ENCODE assay signal across 8 mouse cellular contexts in the genomic region with DNA sequence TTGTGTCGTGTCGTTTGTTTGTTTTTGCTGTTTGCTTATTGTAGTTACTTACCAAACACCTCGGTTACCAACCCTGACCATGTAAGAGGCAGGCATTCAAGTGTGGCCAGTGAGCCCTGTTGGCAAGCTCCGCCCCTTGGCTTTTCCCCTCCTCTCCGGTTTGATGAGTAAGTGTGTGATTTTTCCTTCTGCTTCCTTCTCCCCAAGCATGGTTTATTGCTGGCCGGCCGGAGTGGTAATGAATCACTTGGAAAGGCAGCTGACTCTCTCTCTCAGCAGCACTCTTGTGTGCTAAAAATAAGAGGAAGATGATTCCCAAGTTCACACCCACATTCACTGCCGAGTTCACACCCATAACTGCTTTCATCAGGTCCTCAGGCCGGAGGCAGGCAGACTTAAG. TPM values are rescaled to one million over a fixed set of nuclear protein-coding genes. Genes with fewer than 3 reads are reported as not detected.
DNase-seq lines count a peak whose midpoint lies in the region; ATAC-seq lines count a peak whose summit lies in the region.

No protein-coding gene starts in this region.

- H3K9ac ChIP-seq in hindbrain, embryonic 12.5 days, result no peak overlapping the region

- no peaks in the 10 kb centered on the region for H3K9me3 ChIP-seq in hindbrain, embryonic 12.5 days (replicated peaks)

- DNase-seq in gastrocnemius, adult 18-20 months (ENCODE audit: low spot score), result peak; percentile 72
- no peak for DNase-seq in gastrocnemius, postnatal 4 days (ENCODE audit: low spot score in 2 of 2)
- peak; percentile 72 for DNase-seq in frontal cortex, adult 2 months (ENCODE audit: extremely low spot score in 1 of 2, low spot score in 1 of 2)
- DNase-seq in kidney, adult 8-10 months, result peak; percentile 89
- peak; percentile 76 for DNase-seq in lung, postnatal 36 days
- no peak for DNase-seq in spleen, postnatal 4 days (ENCODE audit: low spot score in 2 of 2)
- DNase-seq in retina, postnatal 1 day, result no peak

- ATAC-seq in hindbrain, embryonic 12.5 days (ENCODE audit: low FRiP score), result no peak

- no peak overlapping the region for H3K4me2 ChIP-seq in hindbrain, embryonic 12.5 days (replicated peaks)

- H3K27me3 ChIP-seq in hindbrain, embryonic 12.5 days, result no peaks in the 10 kb centered on the region

- H3K4me3 ChIP-seq in hindbrain, embryonic 12.5 days, result no peak overlapping the region

- H3K36me3 ChIP-seq in hindbrain, embryonic 12.5 days, result no peaks in the 10 kb centered on the region

- H3K4me1 ChIP-seq in hindbrain, embryonic 12.5 days, result peaks cover 16% of the 10 kb centered on the region

- 87% methylated on average over 9 of the region's 9 CpGs for WGBS in hindbrain, embryonic 12.5 days

- no peak overlapping the region for H3K27ac ChIP-seq in hindbrain, embryonic 12.5 days

RNA-seq across cellular contexts. Expression of a gene that starts 15.4 kb away (rescaled TPM):
- total RNA-seq in gastrocnemius, adult 18-20 months (2021), result 10 to 100 TPM; 49.7 to 59.3 TPM
- 10 to 100 TPM; 71.0 to 72.9 TPM for total RNA-seq in gastrocnemius, postnatal 4 days (2021)
- 50.5 and 57.3 TPM in 2 replicates for polyA plus RNA-seq in frontal cortex, adult 2 months (2012; rRNA removed)
- polyA plus RNA-seq in hindbrain, embryonic 12.5 days (2016; fragmentation: Nextera tagmentation; extraction: Ambion mirVana), result 42.0 and 42.6 TPM in 2 replicates

Comparison
In these comparisons a context has a peak if more than half of its experiments do, and no peak if none do; other contexts are left out.
1. DNase-seq: peak in gastrocnemius, adult 18-20 months (single experiment), frontal cortex, adult 2 months (2 of 2), kidney, adult 8-10 months (2 of 2) and lung, postnatal 36 days (single experiment); none in gastrocnemius, postnatal 4 days (0 of 2), spleen, postnatal 4 days (0 of 2) and retina, postnatal 1 day (single experiment).